Mouse (Mus musculus) hindbrain, embryonic 10.5 days (tissue): ENCODE measurements at regions not wholly inside any gene's neighbourhood (a gene's known extent, or its start where the extent isn't known, plus 50 kb on each side); places are given as distances from the start of the nearest gene placed in this dataset.
"Not testable (repeated sequence)": the region's sequence is repeated elsewhere in the genome, so short reads cannot be mapped to it uniquely, and the experiment has no call there.

Experiments
- DNase-seq: peaks from one replicate; pipeline ENCODE4 v3.0.0-alpha.2; 2017; ENCODE audit warnings: low spot score
- H3K27ac ChIP-seq: fragments of 300-500 bp; sonication (generic); 2 replicates; pipeline ENCODE4 v1.5.1; 2016; ENCODE audit warnings: mild to moderate bottlenecking, moderate library complexity
- H3K27me3 ChIP-seq: fragments of 300-500 bp; sonication (generic); 2 replicates; pipeline ENCODE4 v1.6.1; 2016; ENCODE audit warnings: mild to moderate bottlenecking; ENCODE audit not compliant: poor library complexity, insufficient read depth, severe bottlenecking
- H3K36me3 ChIP-seq: fragments of 300-500 bp; sonication (generic); 2 replicates; pipeline ENCODE4 v1.6.1; 2016; ENCODE audit warnings: mild to moderate bottlenecking, moderate library complexity
- H3K4me1 ChIP-seq: fragments of 300-500 bp; sonication (generic); replicated peaks from 2 replicates; pipeline ENCODE4 v1.6.1; 2016; ENCODE audit warnings: mild to moderate bottlenecking
- H3K4me3 ChIP-seq: fragments of 300-500 bp; sonication (generic); 2 replicates; pipeline ENCODE4 v1.5.1; 2016; ENCODE audit warnings: mild to moderate bottlenecking, moderate library complexity
- H3K9me3 ChIP-seq: fragments of 300-500 bp; sonication (generic); 2 replicates; pipeline ENCODE4 v1.6.1; 2016; ENCODE audit warnings: mild to moderate bottlenecking, moderate library complexity
- WGBS: fragments of 180-500 bp; shearing (Covaris S2); methylation state at CpG from one replicate; pipeline ENCODE4 v1.1.7; 2016; 5-methylcytosine and 5-hydroxymethylcytosine counted together

DNA sequence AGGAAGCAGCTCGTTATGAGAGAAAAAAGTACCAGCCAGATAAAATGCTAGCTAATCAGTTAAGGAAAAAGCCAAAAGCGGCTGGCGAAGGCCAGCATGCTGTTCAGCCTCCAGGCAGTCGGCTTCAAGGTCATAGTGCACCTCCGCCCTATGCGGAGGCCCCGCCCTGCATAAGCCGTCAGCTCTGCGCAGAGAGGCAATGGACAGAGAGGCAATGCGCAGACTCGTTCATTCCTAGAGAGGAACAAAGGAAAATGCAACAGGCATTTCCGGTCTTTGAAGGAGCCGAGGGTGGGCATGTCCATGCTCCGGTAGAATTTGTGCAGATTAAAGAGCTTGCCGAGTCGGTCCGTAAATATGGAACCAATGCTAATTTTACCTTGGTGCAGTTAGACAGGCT, 61.1 kb upstream of the Prl2c3 start:
- H3K27ac ChIP-seq, DNase-seq, H3K4me1 ChIP-seq, H3K27me3 ChIP-seq, H3K4me3 ChIP-seq, H3K36me3 ChIP-seq: not testable (repeated sequence)
- 95% methylated on average over 16 of the region's 17 CpGs for WGBS
- peaks cover 80% of the 10 kb centered on the region for H3K9me3 ChIP-seq

DNA sequence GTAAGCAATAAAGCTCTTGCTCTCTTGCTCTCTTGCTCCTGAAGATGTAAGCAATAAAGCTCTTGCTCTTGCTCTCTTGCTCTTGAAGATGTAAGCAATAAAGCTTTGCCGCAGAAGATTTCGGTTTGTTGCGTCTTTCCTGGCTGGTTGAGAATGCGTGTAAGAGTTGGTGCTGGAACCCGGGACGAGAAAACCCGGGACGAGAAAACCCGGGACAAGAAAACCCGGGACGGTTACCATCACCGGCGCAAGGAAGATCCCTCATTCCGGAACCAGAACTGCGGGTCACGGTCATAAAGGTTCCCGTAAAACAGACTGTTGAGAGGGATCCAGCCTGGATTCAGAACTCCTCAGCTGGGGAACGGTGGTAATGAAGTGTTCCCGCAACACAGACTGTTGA, 60.1 kb upstream of the Prl2c3 start:
- not testable (repeated sequence) for DNase-seq, H3K4me3 ChIP-seq, H3K27me3 ChIP-seq, H3K36me3 ChIP-seq, H3K4me1 ChIP-seq, H3K27ac ChIP-seq
- peaks cover 75% of the 10 kb centered on the region for H3K9me3 ChIP-seq
- WGBS, result 94% methylated on average over 19 of the region's 19 CpGs
